Comparison of ENCODE assay signal across 28 mouse cellular contexts in the genomic region with DNA sequence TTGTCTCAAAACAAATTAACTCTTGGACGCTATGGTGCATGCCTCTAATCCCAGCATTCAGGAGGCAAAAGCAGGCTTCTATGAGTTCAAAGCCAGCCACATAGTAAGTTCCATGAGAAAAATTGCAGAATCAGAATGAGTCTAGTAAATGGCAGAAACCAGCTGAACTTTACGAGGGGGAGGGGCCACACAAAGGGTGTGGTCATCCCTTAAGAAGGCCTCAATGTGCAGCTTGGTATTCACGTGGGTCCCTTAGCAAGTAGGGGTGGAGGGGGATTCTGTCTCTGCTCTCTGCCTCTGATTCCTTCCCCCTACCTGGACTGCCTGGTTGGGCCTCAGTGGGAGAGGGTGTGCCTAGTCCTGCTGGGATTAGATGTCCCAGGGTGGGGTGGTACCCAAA. TPM values are rescaled to one million over a fixed set of nuclear protein-coding genes. Genes with fewer than 3 reads are reported as not detected.
A peak's percentile ranks its signal among the peaks of the same experiment; 100 is the strongest.
DNase-seq lines count a peak whose midpoint lies in the region; ATAC-seq lines count a peak whose summit lies in the region.
"Had no signal": no experiment of that assay in that cellular context is flagged by ENCODE, and none has a peak within 500 bp of the region (broad histone marks: within the 10 kb centered on the region; RNA-seq: fewer than 3 reads in every experiment).

No protein-coding gene starts in this region.

- ATAC-seq in megakaryocyte, adult 5-6 weeks (ENCODE audit: poor library complexity, severe bottlenecking) = no peak
- ATAC-seq: activated CD4-positive, CD25-positive, alpha-beta regulatory T cell, adult 4 months; forebrain, embryonic 14.5 days; forebrain, postnatal 0 days; hindbrain, embryonic 16.5 days; intestine, embryonic 15.5 days; Patski had no signal

- H3K4me3 ChIP-seq in megakaryocyte, embryonic 14.5 days (replicated peaks) = peak overlapping the region; percentile 23
- H3K4me3 ChIP-seq: embryonic facial prominence, embryonic 12.5 days; embryonic facial prominence, embryonic 15.5 days; gastrocnemius, adult 2 months; heart, embryonic 12.5 days; heart, embryonic 15.5 days; intestine, embryonic 15.5 days had no signal

- peaks cover 33% of the 10 kb centered on the region for H3K4me1 ChIP-seq in megakaryocyte, embryonic 14.5 days
- H3K4me1 ChIP-seq: heart, embryonic 12.5 days; intestine, embryonic 15.5 days had no signal

- H3K27me3 ChIP-seq in megakaryocyte, embryonic 14.5 days (replicated peaks) = no peaks in the 10 kb centered on the region
- H3K27me3 ChIP-seq: CH12.LX; embryonic facial prominence, embryonic 12.5 days; embryonic facial prominence, embryonic 15.5 days; heart, embryonic 12.5 days; heart, embryonic 15.5 days; intestine, embryonic 15.5 days had no signal

- peaks cover 23% of the 10 kb centered on the region for H3K9me3 ChIP-seq in megakaryocyte, embryonic 14.5 days
- H3K9me3 ChIP-seq: embryonic facial prominence, embryonic 15.5 days; heart, embryonic 15.5 days; intestine, embryonic 15.5 days had no signal

- intact Hi-C loops in heart, postnatal 10 days (cut with DNase I) = no loop called here

- DNase-seq in heart, adult 11 months = peak; percentile 82
- DNase-seq in heart, postnatal 10 days = no peak
- DNase-seq in ZHBTc4 (ENCODE audit: low read depth, low spot score) = peak; percentile 56
- DNase-seq in lung, postnatal 4 days = no peak
- DNase-seq: adrenal gland, adult 8-10 months; adrenal gland, postnatal 25 days; cerebellum, adult 11-12 months; cerebellum, adult 8-10 months; cerebellum, postnatal 14 days; forebrain, postnatal 0 days; gastrocnemius, adult 2 months; gastrocnemius, postnatal 14 days; heart, adult 18-20 months; heart, postnatal 14 days; heart, postnatal 4 days; kidney, adult 11 months had no signal

- H3K36me3 ChIP-seq in megakaryocyte, embryonic 14.5 days (replicated peaks; ENCODE audit: low read length) = no peaks in the 10 kb centered on the region
- H3K36me3 ChIP-seq: embryonic facial prominence, embryonic 12.5 days; embryonic facial prominence, embryonic 15.5 days; heart, embryonic 12.5 days; heart, embryonic 15.5 days; intestine, embryonic 15.5 days had no signal

RNA-seq across cellular contexts. Expression of a gene that starts 4.7 kb away (rescaled TPM):
- 10 to 100 TPM; 73.8 to 74.8 TPM for total RNA-seq in heart, postnatal 10 days (2021)
- 5.2 and 52.5 TPM in 2 replicates for polyA plus RNA-seq in megakaryocyte, embryonic 14.5 days (2012; ENCODE audit: insufficient read depth, low replicate concordance)
- total RNA-seq in megakaryocyte, adult 5-6 weeks (2015) = 181 and 212 TPM in 2 replicates
- total RNA-seq in megakaryocyte, adult 5-6 weeks (2017) = 310 and 361 TPM in 2 replicates

Comparison
In these comparisons a context has a peak if more than half of its experiments do, and no peak if none do; other contexts are left out.
1. DNase-seq: peak in heart, adult 11 months (single experiment) and ZHBTc4 (single experiment); none in heart, postnatal 10 days (0 of 2) and lung, postnatal 4 days (0 of 2).